Mouse (Mus musculus): ENCODE data around the gene Zfp423.
"Not testable (repeated sequence)": the region's sequence is repeated elsewhere in the genome, so short reads cannot be mapped to it uniquely, and the experiment has no call there.

Zfp423 gene

GRCm38 (mm10) chr8:87895203-87896041, 64.0 kb downstream of the Zfp423 start:
- DNase-seq = no peak

GRCm38 (mm10) chr8:87894287-87894686, 65.1 kb downstream of the Zfp423 start:
- DNase-seq = peak; percentile 32

GRCm38 (mm10) chr8:87893547-87893946, 65.8 kb downstream of the Zfp423 start:
- peak; percentile 16 for DNase-seq

GRCm38 (mm10) chr8:87892891-87893290, 66.5 kb downstream of the Zfp423 start:
- no peak for DNase-seq

- peak; percentile 46 for DNase-seq
These were observed 67.5 kb downstream of the Zfp423 start for GRCm38 (mm10) chr8:87891884-87892283.

GRCm38 (mm10) chr8:87887956-87888355, 71.4 kb downstream of the Zfp423 start:
- no peak for DNase-seq

- DNase-seq = no peak
These were observed 78.3 kb downstream of the Zfp423 start for GRCm38 (mm10) chr8:87881088-87881487.

- no peak for DNase-seq
These were observed 83.5 kb downstream of the Zfp423 start for GRCm38 (mm10) chr8:87875852-87876251.

- peak; percentile 23 for DNase-seq
These were observed 83.9 kb downstream of the Zfp423 start for GRCm38 (mm10) chr8:87875452-87875851.

GRCm38 (mm10) chr8:87872987-87873550, 86.3 kb downstream of the Zfp423 start:
- no peak for DNase-seq

- DNase-seq = no peak
These were observed 87.0 kb downstream of the Zfp423 start for GRCm38 (mm10) chr8:87872356-87872930.

GRCm38 (mm10) chr8:87866586-87866985, 92.8 kb downstream of the Zfp423 start:
- no peak for DNase-seq

GRCm38 (mm10) chr8:87864236-87864635, 95.2 kb downstream of the Zfp423 start:
- no peak for DNase-seq

GRCm38 (mm10) chr8:87863128-87863527, 96.3 kb downstream of the Zfp423 start:
- DNase-seq = no peak

GRCm38 (mm10) chr8:87861718-87862117, 97.7 kb downstream of the Zfp423 start:
- DNase-seq = no peak

- DNase-seq = no peak
These were observed 98.5 kb downstream of the Zfp423 start for GRCm38 (mm10) chr8:87860905-87861304.

- DNase-seq = peak; percentile 33
These were observed 107.5 kb downstream of the Zfp423 start for GRCm38 (mm10) chr8:87851871-87852270.

- DNase-seq = no peak
These were observed 108.0 kb downstream of the Zfp423 start for GRCm38 (mm10) chr8:87851380-87851779.

- DNase-seq = no peak
These were observed 110.6 kb downstream of the Zfp423 start for GRCm38 (mm10) chr8:87848836-87849235.

- no peak for DNase-seq
These were observed 111.6 kb downstream of the Zfp423 start for GRCm38 (mm10) chr8:87847796-87848195.

- not testable (repeated sequence) for DNase-seq
These were observed 117.3 kb downstream of the Zfp423 start for GRCm38 (mm10) chr8:87842096-87842495.

- DNase-seq = no peak
These were observed 122.1 kb downstream of the Zfp423 start for GRCm38 (mm10) chr8:87837266-87837665.

GRCm38 (mm10) chr8:87836866-87837265, 122.5 kb downstream of the Zfp423 start:
- peak; percentile 61 for DNase-seq

- no peak for DNase-seq
These were observed 123.5 kb downstream of the Zfp423 start for GRCm38 (mm10) chr8:87835924-87836323.

Measured in lung, postnatal 36 days (tissue).